8 mouse cellular contexts compared by ENCODE assay signal in the genomic region with DNA sequence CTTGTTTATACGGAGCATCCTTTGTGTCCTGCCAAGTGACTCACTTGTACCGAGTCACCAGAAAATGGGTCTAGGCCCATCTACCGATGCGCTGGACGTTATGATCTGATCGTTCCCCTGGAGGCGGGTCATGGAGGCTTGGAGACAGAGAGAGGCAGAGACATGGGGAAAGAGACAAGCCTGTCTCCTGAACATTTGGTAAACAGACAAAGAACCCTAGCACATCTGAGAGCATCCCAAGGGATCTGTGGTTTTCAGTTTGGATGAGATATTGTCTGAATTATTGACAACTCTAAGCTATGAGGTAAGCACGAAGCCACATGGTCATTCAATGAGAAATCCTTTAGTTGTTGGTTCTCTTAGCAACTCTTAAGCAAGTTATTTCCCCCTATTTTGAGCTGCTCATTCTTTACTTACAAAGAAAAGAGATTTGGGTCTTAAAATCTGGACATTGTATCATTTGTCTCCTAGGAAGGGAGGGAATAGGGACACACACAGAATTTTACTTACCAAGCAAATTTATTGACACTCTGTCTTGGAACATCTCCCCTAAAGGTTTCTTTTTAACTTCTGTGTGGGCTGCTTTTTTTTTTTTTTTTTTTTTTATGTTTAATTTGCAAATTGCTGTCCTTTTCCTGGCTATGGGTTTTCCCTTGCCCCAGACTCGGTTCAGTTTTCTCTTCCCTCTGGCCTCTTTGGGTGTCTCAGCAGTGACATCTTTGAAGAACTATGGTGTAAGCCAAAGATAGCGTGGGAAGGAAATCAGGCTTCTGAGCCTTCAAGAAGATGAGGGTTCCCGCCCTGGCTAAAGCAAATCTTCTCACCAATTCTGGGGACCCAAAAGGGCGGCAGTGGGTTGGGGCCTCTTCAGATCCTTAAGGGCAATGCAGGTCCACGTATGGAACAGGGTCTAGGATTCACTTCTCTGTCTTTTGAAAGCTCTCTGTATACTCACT. TPM values are rescaled to one million over a fixed set of nuclear protein-coding genes. Genes with fewer than 3 reads are reported as not detected.
DNase-seq lines count a peak whose midpoint lies in the region; ATAC-seq and TF ChIP-seq lines count a peak whose summit lies in the region.

No protein-coding gene starts in this region.

- ATAC-seq in forebrain, postnatal 0 days = 0 out of 2 replicates have a peak, but pooled peaks have one; percentile 5
- ATAC-seq in limb, embryonic 14.5 days (ENCODE audit: low FRiP score, low read depth) = 0 out of 2 replicates have a peak, but pooled peaks have one; percentile 13
- no peak for ATAC-seq in stomach, postnatal 0 days (ENCODE audit: low FRiP score, low TSS enrichment)
- no peak for ATAC-seq in frontal cortex, adult (ENCODE audit: low TSS enrichment)

- H3K27ac ChIP-seq in layer of hippocampus, adult 2 months = peak overlapping the region; percentile 91
- H3K27ac ChIP-seq in forebrain, postnatal 0 days (ENCODE audit: low read depth, low read length) = 0 out of 2 replicates have a peak overlapping the region, but pooled peaks have one; percentile 58
- peak overlapping the region; percentile 30; the same call in 1 of the 2 replicates for H3K27ac ChIP-seq in limb, embryonic 14.5 days (replicated peaks; ENCODE audit: low read depth, low read length)
- peak overlapping the region; percentile 92 for H3K27ac ChIP-seq in stomach, postnatal 0 days (replicated peaks)

- H3K9me3 ChIP-seq in forebrain, postnatal 0 days (ENCODE audit: low read length) = no peaks in the 10 kb centered on the region
- H3K9me3 ChIP-seq in limb, embryonic 14.5 days (ENCODE audit: control insufficient read depth, low read length) = no peaks in the 10 kb centered on the region
- H3K9me3 ChIP-seq in stomach, postnatal 0 days (ENCODE audit: control insufficient read depth, low read length) = no peaks in the 10 kb centered on the region

- no peak for TF ChIP-seq POLR2A in limb, embryonic 14.5 days (IDR thresholded peaks at IDR 0.05; ENCODE audit: borderline replicate concordance, extremely low read depth, insufficient read depth, insufficient read length)

- peak overlapping the region; percentile 81; the same call in 1 of the 2 replicates for H3K9ac ChIP-seq in forebrain, postnatal 0 days
- peak overlapping the region; percentile 94 for H3K9ac ChIP-seq in limb, embryonic 14.5 days (ENCODE audit: low read depth, low read length, severe bottlenecking)
- peak overlapping the region; percentile 90 for H3K9ac ChIP-seq in stomach, postnatal 0 days (ENCODE audit: low read length)

- no peaks in the 10 kb centered on the region for H3K36me3 ChIP-seq in forebrain, postnatal 0 days (ENCODE audit: insufficient read depth)
- no peaks in the 10 kb centered on the region for H3K36me3 ChIP-seq in limb, embryonic 14.5 days (ENCODE audit: control insufficient read depth, insufficient read depth, low read length)
- H3K36me3 ChIP-seq in stomach, postnatal 0 days (ENCODE audit: control insufficient read depth, insufficient read depth, low read length) = no peaks in the 10 kb centered on the region; the same call in 1 of the 2 replicates

- no peak for TF ChIP-seq EP300 in stomach, postnatal 0 days (optimal IDR thresholded peaks at IDR 0.05)

- no peak for DNase-seq in layer of hippocampus, adult 2 months (ENCODE audit: low spot score in 2 of 2)
- no peak for DNase-seq in layer of hippocampus, postnatal 10 days (ENCODE audit: low spot score in 2 of 2)
- peak; percentile 38 for DNase-seq in Muller cell, postnatal 12 days (ENCODE audit: inconsistent ontology term)
- no peak for DNase-seq in forebrain, postnatal 0 days
- DNase-seq in limb, embryonic 14.5 days (ENCODE audit: low spot score) = peak; percentile 51
- DNase-seq in stomach, postnatal 0 days (ENCODE audit: low spot score) = no peak
- DNase-seq in right cerebral cortex, postnatal 10 days (ENCODE audit: low spot score in 2 of 2) = no peak

- no peaks in the 10 kb centered on the region for H3K27me3 ChIP-seq in forebrain, postnatal 0 days (ENCODE audit: insufficient read depth, low read length)
- no peaks in the 10 kb centered on the region for H3K27me3 ChIP-seq in limb, embryonic 14.5 days (ENCODE audit: control insufficient read depth, insufficient read depth, low read length)
- H3K27me3 ChIP-seq in stomach, postnatal 0 days (ENCODE audit: control insufficient read depth, insufficient read depth, low read length) = no peaks in the 10 kb centered on the region

- H3K4me3 ChIP-seq in layer of hippocampus, adult 2 months = peak overlapping the region; percentile 87
- H3K4me3 ChIP-seq in forebrain, postnatal 0 days (ENCODE audit: low read depth, low read length) = peak overlapping the region; percentile 81
- peak overlapping the region; percentile 87 for H3K4me3 ChIP-seq in limb, embryonic 14.5 days (replicated peaks; ENCODE audit: low read length)
- peak overlapping the region; percentile 80 for H3K4me3 ChIP-seq in stomach, postnatal 0 days (ENCODE audit: low read depth, low read length)

- no peak for TF ChIP-seq CTCF in layer of hippocampus, adult 2 months (conservative IDR thresholded peaks at IDR 0.05)
- no peak for TF ChIP-seq CTCF in forebrain, postnatal 0 days (IDR thresholded peaks at IDR 0.05; ENCODE audit: low read depth)
- no peak for TF ChIP-seq CTCF in stomach, postnatal 0 days (IDR thresholded peaks at IDR 0.05; ENCODE audit: low read depth)

- H3K4me2 ChIP-seq in forebrain, postnatal 0 days (ENCODE audit: low read depth) = peak overlapping the region; percentile 98
- peak overlapping the region; percentile 93 for H3K4me2 ChIP-seq in limb, embryonic 14.5 days (replicated peaks; ENCODE audit: low read depth, low read length, severe bottlenecking)
- peak overlapping the region; percentile 90 for H3K4me2 ChIP-seq in stomach, postnatal 0 days (replicated peaks; ENCODE audit: low read depth)

- peaks cover 10% of the 10 kb centered on the region for H3K4me1 ChIP-seq in forebrain, postnatal 0 days (ENCODE audit: insufficient read depth)
- H3K4me1 ChIP-seq in limb, embryonic 14.5 days (ENCODE audit: control insufficient read depth, insufficient read depth, low read length) = peaks cover 30% of the 10 kb centered on the region
- no peaks in the 10 kb centered on the region for H3K4me1 ChIP-seq in stomach, postnatal 0 days (replicated peaks; ENCODE audit: control insufficient read depth, insufficient read depth)

- WGBS in forebrain, postnatal 0 days = 66% methylated on average over 13 of the region's 13 CpGs
- 67% methylated on average over 13 of the region's 13 CpGs for WGBS in limb, embryonic 14.5 days
- WGBS in stomach, postnatal 0 days = 65% methylated on average over 13 of the region's 13 CpGs

RNA-seq across cellular contexts. Expression of a gene that starts 0.7 kb away (rescaled TPM):
- 10 to 100 TPM; 24.6 to 28.8 TPM for total RNA-seq in layer of hippocampus, adult 2 months (2021)
- 10 to 100 TPM; 31.9 to 32.4 TPM for total RNA-seq in layer of hippocampus, postnatal 10 days (2021)
- total RNA-seq in forebrain, postnatal 0 days (2014; rRNA removed) = 16.2 and 19.9 TPM in 2 replicates
- polyA plus RNA-seq in forebrain, postnatal 0 days (2015; fragmentation: Nextera tagmentation; extraction: Ambion mirVana) = 6.2 and 8.0 TPM in 2 replicates
- polyA plus RNA-seq in limb, embryonic 14.5 days (2012; rRNA removed) = 22.0 and 27.8 TPM in 2 replicates
- polyA plus RNA-seq in limb, embryonic 14.5 days (2014; fragmentation: Nextera tagmentation; extraction: Ambion mirVana) = 20.7 and 20.8 TPM in 2 replicates
- polyA plus RNA-seq in stomach, postnatal 0 days (2015; fragmentation: Nextera tagmentation; extraction: Ambion mirVana) = 8.5 and 9.1 TPM in 2 replicates

Comparison
In these comparisons a context has a peak if more than half of its experiments do, and no peak if none do; other contexts are left out.
1. DNase-seq: peak in Muller cell, postnatal 12 days (single experiment) and limb, embryonic 14.5 days (single experiment); none in layer of hippocampus, adult 2 months (0 of 2), layer of hippocampus, postnatal 10 days (0 of 2), forebrain, postnatal 0 days (single experiment), stomach, postnatal 0 days (single experiment) and right cerebral cortex, postnatal 10 days (0 of 2).
2. H3K27ac ChIP-seq: peak in every context shown above with its lines; median percentile 92 in stomach, postnatal 0 days; 91 in layer of hippocampus, adult 2 months; 58 in forebrain, postnatal 0 days; 30 in limb, embryonic 14.5 days.
3. ATAC-seq: peak in forebrain, postnatal 0 days (single experiment) and limb, embryonic 14.5 days (single experiment); none in stomach, postnatal 0 days (single experiment) and frontal cortex, adult (single experiment).
4. Peak in every context shown above with its lines, with median percentiles within 50 percentile points of each other: H3K4me3 ChIP-seq, H3K4me2 ChIP-seq and H3K9ac ChIP-seq.